Mouse (Mus musculus) adrenal gland, postnatal 4 days (tissue): ENCODE results near the gene Kdm8. TPM values are rescaled to one million over a fixed set of nuclear protein-coding genes. Genes with fewer than 3 reads are reported as not detected.
"Not testable (repeated sequence)": the region's sequence is repeated elsewhere in the genome, so short reads cannot be mapped to it uniquely, and the experiment has no call there.

Experiments
- DNase-seq, 2 experiments: peaks; one replicate each; pipeline ENCODE4 v3.0.0; 2021 to 2022; ENCODE audit warnings: low spot score in 2 of 2, mixed read lengths in 2 of 2
- long read RNA-seq, 2 experiments: library from polyadenylated mRNA; stranded (forward); transcript quantifications; one replicate each; pipeline ENCODE4 v2.0.0; 2021
- total RNA-seq, 2 experiments: library from RNA; stranded (reverse); gene quantifications; 2 replicates each; pipeline ENCODE4 v1.2.3; 2021

Gene Kdm8
- 1 to 10 TPM; 7.0 to 9.1 TPM for total RNA-seq
- long read RNA-seq, experiment 1, transcript Kdm8-201 (8 exons, 2,389 nt), result major isoform, 5 of 10 reads
- long read RNA-seq, experiment 1, partial matches to known transcripts, result 2 of 10 reads
- long read RNA-seq, experiment 1, other reads (novel, unspliced or antisense), result 3 of 10 reads
- long read RNA-seq, experiment 2, transcript Kdm8-201 (8 exons, 2,389 nt), result major isoform, 16 of 23 reads
- long read RNA-seq, experiment 2, partial matches to known transcripts, result 3 of 23 reads
- long read RNA-seq, experiment 2, other reads (novel, unspliced or antisense), result 4 of 23 reads

- peak; percentile 65 to 83 for DNase-seq
Measured at GRCm38 (mm10) chr7:125444464-125445401, at the start of gene Kdm8. Gene Kdm8 (plus strand): TSS chr7:125444676.

- no peak for DNase-seq
Measured at GRCm38 (mm10) chr7:125398116-125398515, 46.4 kb upstream of the Kdm8 start.

DNA sequence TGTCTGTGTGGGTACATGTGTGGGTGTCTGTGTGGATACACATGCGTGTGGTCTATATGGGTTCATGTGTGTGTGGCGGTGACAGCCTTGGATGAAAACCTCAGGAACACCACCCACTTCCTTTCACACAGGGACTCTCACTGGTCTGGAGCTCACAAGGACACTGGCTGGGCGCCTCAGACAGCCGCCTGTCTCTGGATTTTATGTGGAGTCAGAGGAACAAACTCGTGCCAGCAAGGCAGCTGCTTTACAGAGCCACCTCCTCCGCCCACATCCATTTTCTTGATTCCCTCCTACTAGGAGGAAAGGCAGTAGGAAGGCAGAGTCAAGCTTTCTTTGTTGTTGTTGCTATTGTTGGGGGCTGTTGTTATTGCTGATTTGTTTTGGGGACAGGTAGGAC, 45.8 kb upstream of the Kdm8 start:
- no peak for DNase-seq

DNA sequence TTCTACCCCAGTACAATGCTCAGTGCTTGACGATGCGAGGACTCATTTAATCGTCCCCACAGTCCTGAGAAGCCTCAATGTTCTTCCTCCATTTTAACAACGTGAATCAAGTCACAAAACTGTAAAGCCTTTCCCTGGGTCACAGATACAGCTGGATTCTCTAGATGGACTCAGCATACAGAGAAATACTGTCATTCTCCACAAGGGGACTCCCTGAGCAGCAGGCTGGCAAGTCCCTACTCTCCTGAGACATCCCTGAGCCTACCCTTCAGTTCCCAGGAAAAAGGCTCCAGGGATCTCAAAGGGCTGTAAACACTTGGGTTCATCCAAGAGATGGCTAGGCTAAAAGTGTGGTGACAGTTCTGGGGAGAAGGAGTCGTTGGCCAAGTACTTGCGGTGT, 37.3 kb upstream of the Kdm8 start:
- DNase-seq, result no peak

DNA sequence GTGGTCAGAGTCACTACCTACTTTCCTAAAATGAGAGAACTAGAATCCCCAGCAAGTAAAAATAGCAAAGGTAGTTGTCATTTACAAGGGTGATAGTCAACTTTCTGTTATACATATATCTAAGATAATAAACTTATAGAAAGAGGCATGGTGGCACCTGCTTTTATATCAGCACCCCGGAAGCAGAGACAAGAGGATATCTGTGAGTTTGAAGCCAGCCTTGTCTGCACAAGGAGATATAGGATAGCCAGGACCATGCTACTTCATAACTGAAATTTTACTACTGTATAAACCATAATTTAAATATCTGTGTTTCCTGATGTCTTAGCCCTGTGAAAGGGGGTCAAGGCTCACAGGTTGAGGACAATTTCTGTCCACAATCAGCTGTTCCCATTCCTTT, 29.4 kb upstream of the Kdm8 start:
- no peak for DNase-seq

DNA sequence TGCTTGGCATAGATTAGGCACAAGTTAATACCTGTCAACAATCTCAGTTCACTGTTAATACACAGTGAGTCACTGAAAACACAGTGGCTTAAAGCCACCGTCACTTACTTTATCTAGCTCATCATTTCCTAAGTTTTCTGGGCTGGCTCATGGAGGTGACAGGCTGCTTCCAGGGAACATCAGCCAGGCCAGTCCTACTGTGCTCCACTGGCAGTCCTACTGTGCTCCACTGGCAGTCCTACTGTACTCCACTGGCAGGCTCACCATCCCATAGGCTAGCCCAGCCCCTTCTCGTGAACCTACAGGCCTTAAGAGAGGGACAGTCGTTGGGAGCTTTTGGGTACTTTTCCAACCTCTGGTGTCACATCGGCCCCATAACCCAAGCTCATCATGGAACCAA, 28.7 kb upstream of the Kdm8 start:
- DNase-seq, result no peak

DNA sequence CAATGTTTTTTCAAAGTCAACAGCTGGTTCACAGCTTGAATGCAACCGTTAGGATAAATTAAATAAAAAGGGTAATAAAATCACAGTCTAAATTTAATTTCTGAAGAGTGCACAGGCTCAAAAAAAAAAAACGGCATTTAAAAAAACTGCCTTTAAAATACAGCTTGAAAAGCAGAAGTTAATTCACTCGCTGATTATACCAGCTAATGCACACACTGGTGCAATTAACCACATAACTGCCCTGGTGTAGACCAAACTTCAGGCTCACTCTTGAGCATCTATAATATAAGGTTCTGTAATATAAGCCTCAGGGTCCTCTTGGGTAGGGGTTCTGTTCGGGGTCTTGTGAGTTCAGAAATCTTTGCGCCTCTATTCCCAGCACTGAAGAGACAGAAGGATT, 27.7 kb upstream of the Kdm8 start:
- DNase-seq, result no peak

DNA sequence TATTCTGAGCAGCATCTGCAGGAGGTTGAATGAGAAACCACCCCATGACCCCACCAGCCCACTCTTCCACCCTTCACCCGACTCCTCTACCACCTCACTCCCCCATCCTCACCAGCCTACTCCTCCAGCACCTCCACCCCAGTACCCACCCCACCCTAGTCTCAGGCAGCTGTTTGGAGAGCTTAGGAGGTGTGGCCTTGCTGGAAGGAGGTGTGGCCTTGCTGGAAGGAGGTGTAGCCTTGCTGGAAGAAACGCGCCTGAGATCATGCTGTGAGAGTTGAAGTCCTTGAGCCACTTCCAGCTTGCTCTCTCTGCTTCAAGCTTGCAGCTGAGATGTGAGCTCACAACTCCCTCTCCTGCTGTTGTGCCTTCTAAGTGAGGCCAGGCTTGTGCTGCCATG, 26.1 kb upstream of the Kdm8 start:
- no peak for DNase-seq

GRCm38 (mm10) chr7:125420190-125420589, 24.3 kb upstream of the Kdm8 start:
- peak; percentile 27 to 32 for DNase-seq

DNA sequence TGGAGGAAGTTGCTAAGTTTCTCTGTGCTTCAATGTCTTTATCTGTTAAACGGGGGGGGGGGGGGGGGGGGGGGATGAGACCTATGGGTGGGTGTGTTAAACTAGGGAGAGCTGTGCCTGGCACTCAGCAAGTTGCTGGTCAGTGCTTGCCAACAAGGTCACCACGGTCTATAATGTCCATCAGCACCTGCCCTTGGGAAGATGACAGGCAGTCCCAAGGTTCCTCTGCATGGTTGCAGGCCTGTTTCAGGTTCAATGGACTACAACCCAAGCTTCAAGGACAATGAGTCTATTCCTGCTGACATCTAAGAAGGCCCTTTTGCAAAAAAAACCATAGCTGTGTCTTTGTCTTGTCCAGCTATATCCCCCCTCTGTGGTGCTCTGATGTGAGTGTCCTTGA, 22.6 kb upstream of the Kdm8 start:
- no peak for DNase-seq

DNA sequence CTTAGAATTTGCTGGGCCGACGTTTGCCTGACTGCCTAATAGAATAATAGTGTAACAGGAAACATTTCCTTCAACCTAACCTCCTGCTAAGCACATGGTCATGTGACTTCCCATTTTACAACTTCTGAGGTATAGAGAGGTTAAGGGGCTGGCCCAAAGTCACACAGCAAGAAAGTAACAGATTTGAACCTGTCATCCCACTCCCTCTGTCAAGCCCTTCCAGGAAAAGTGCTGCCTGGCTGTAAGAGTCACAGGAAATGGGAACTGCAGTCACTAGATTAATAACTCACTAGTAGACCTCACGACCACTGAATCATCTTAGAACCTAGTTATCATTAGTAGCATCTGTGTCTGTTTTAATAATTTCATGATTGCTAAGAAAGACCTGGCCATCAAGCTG, 21.4 kb upstream of the Kdm8 start:
- DNase-seq, result no peak

DNA sequence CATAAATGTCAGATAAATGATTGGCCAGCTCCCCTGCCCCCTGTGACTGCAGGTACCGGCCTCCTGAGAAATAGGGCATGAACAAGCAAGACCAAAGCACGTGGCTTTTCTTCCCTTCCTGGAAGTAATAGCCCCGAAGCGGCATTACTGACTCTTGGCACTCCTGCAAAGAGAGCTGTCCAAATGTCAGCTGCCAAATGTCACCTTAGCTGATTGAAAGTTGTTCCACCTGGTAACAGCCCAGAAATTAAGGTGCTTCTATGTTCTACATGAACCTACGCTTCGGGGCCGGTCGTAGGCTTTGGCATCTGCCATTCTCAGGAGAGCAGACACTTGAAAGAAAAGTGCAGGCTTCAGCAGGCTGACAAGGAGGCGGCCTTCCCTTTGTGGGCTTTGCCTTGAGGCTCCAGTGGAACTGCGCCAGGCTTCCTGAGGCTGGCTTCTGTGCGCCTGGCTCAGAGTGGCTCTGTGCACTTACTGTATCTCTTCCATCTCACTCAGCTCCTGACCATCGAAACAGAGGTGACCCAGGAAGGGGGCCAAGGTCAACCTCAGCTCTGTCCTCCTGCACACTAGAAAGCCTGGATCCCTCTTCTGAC, 16.9 kb upstream of the Kdm8 start:
- peak; percentile 15 to 23 for DNase-seq

DNA sequence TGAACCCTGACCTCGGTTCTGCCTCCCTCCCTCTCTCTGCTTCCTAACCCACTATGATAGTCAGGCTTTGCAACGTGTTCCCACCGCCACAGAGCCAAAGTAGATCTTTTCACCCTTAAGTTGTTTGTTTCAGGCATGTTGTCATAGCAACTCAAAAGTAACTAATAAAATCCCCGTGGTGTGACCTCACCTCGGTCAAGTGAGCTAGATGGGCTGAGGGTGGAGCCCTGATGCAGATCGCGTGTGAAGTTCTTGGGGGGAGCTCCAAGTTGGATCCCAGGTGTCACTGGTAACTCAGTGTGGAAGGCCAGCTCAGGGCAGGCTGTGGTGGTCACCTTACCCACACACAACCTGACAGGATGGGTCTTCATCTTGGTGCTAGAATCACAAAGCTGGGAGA, 16.1 kb upstream of the Kdm8 start:
- no peak for DNase-seq

DNA sequence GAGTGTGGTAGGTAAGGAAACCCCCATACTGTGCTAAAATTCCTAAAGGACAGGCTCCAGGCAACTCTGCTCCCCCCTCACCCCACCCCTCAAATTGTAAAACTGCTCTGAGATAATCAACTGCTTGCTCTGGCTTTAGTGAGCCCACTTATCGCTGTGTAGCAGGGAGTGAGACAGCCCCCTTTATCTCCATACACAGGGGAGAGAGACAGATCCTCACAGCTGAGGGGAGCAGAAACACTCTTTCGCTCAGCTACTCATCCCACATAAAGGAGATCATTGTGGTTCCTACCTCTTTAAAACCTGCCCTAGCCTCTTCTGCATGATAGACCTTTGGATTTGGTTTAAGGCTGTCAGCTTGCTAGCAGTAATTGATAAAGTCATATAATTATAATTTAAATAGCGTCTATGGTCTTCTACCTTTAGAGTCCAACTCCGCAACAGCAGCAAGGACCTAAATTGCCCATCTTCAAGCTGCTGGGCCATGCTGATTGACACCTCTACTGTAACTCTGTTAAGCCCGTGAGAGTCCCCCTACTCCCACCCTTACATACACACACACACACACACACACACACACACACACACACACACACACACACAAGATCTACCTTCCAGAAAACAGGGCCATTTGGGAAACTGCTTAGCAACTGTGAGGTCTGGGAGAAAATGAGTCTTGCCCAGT, 15.5 kb upstream of the Kdm8 start:
- not testable (repeated sequence) for DNase-seq

- DNase-seq, result no peak
Measured at GRCm38 (mm10) chr7:125430170-125430842, 14.2 kb upstream of the Kdm8 start.

GRCm38 (mm10) chr7:125433874-125434273, 10.6 kb upstream of the Kdm8 start:
- no peak for DNase-seq

DNA sequence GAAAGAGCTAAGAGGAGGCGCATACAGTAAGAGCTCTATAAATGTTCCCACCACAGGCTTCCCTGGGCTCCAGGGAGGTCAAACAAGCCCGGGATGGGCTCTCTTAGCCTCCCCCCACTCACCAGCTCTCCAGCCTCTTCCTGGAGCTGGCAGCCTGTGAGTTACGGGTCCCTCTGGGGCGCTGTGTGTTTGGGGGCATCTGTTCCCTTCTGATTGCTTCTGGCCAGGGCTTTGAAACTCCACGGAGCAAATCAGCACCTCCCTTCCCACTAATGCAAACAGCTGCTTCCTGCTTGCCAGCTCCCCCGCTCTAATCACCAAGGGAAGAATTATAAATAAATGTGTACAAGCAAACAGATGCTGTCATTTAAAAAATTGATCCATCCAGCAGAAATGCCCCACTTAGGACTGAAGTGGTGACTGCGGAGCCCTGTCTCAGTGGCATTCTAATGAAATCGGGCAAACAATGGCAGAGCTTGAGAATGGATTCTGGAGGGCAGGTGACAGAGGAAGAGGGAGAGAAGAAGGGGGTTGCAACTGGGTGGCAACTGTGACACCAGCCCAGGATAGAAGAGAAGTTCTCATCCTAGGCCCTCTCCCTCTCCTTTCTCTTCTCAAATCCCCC, 9.7 kb upstream of the Kdm8 start:
- no peak for DNase-seq

DNA sequence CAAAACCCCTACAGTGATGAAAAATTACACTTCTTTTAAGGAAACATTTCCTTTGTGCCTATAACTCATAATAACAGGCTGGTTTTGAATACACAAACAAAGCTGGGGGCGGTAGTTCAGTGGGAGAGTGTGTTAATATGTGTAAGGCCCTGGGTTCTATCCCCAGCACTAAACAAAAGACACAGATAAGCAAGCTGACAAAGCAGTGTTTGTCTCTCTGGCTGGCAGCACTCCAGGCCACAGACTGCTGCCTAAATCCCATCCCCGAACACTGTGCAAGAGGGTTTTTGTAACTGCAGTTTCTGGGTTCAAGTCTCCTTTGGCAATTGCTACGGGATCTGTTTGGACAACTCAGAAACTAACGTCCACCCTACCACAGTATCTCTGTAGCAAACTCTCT, 2.2 kb upstream of the Kdm8 start:
- no peak for DNase-seq

GRCm38 (mm10) chr7:125444076-125444463, 406 bp upstream of the Kdm8 start:
- no peak for DNase-seq

- DNase-seq, result no peak
Measured at GRCm38 (mm10) chr7:125450678-125451077, 6.2 kb downstream of the Kdm8 start.
